Mouse (Mus musculus): ENCODE results near the gene Galnt5.

Gene Galnt5

DNA sequence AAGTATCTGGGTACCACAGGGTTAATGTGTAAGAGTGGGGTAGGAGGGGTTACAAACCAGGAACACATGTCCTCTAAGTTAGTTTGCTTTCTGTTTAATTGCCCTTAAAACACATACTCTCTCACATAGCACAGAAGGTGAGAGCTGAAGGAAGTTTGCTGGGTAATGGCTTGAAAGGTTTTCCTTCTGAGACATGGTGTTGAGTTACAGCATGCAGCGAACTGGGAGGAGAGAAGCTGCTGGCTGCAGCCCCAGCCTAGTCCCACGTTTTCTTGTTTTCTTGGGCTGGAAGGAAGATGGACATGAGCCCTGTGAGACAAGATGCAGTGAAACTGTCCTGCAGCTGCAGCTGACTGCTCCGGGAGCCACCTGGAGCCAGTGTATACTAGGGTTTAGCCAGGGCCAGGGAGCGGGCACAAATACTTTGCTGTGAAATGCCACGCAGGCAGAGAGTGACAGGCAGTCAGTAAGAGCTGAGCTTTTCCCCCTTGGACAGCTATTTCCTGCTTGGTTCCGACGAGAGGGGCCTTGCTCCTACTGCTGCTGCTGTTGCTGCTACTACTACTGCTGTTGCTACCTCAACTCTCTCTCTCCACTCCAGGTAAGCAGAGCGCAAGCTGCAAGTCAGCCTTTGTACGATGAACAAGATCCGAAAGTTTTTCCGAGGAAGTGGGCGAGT, at the start of gene Galnt5:
Galnt5 (plus strand) TSS at position 133 of the 679 bp plus-strand sequence.
- no peak for DNase-seq (ENCODE audit: low read depth, low spot score)

DNA sequence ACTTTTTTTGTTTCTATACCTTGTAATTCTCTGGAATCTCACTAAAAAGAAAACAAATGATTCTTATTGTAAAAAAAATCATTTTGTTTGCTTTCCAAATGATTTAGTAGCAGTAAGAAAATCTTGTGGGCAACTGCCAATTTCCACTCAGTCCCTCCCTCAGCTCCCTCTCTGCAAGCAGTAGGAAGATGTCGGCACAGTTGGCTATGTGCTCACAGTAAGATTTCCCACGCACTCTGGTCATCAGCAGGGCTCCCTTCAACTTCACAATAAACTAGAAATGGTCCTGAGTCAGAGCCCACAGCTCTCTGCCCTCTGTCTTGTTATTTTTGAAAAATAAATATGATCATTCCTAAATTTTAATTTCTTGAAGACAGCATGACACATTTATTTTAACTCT, 46.1 kb upstream of the Galnt5 start:
- no peak for DNase-seq (ENCODE audit: low read depth, low spot score)

DNA sequence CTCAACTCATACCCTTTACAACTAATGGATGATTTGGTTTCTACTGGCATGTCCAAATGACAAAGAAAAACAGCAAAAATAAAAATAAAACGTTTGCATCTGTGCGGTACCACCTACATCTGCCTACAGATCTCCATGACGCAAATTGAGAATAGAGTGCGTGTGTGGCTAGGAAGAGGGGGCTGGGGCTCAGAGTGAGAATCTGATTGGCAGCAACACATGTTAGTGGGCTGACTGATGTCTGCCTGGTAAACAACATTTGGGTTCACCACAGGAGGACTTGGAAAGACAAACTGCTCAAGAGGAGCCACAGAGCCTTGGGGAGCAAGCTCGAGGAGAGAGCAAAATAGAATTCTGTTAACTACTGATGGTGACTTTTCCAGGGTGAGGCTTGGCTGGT, 36.9 kb upstream of the Galnt5 start:
- DNase-seq (ENCODE audit: low read depth, low spot score), result no peak

DNA sequence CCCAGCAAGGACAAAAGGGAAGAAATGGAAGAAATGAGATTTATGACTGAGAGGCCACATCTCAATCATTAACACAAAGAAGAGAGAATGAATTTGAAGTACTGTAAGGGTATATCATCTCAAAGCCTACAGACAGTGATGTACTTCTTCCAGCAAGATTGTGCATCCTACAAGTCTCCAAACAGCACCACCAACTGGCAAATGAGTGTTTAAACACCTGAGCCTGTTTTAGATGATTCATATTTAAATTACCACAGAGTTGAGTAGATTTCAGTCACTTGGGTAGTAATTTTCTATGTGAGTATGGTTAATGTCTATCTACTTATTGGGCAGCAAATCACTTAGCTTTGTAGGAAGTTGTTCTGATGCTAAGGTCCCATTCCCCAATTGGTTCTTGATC, 15.4 kb upstream of the Galnt5 start:
- DNase-seq (ENCODE audit: low read depth, low spot score), result no peak

DNA sequence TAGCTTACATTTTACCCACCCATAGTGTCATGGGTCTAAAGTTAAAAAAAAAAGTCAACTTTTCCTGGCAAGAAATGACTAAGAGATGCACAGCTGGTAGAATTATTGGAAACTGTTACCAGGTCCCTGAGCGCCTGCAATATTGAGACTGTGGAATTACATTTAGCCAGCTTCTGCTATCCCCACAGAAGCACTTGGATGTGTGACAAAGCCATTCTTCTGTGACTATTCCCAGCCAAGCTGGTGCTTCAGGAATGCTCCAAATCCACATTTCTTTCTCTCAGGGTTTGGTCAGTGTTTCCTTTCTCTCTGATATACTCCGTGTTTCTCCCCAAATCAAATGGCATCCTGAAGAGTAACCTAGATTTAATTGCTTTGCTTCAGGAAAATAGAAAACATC, 6.6 kb upstream of the Galnt5 start:
- DNase-seq (ENCODE audit: low read depth, low spot score), result no peak

DNA sequence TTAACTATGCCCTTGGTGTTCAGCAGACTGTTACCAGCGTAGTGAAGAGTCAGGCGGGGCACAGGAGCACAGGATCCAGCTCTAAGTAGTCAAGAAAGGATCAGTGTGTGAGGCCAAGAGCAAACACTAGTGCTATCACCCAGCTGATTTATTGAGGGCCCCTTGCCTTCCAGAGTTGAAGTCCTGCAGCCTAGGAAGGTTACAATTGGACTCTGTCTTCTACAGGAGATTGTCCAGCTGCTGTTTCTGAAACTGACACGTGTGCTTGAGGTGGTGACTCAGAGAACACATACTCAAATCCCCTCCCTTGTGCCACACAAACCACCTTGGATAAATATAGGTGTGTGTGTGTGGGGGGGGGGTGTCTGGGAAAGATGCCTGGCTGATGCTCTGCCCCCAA, 3.8 kb downstream of the Galnt5 start:
- no peak for DNase-seq (ENCODE audit: low read depth, low spot score)

DNA sequence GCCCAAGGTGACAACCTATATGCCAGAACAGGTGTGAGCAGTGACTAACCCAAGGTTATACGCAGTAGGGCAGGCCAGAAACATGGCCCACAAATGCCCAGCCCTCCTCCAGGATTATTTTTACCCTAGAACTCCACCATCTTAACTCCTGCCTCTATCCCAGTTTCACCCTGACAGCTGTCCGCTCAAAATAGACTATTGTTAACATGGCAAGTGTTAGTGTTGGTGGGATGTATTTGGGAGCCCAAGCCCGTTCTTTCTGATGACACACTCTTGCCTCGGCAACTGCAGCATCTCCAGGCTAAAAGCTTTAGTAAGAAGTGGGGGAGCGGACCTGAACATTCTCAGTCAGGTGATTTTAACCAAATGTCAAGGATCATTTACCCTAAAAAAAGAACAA, 9.4 kb downstream of the Galnt5 start:
- DNase-seq (ENCODE audit: low read depth, low spot score), result no peak

DNA sequence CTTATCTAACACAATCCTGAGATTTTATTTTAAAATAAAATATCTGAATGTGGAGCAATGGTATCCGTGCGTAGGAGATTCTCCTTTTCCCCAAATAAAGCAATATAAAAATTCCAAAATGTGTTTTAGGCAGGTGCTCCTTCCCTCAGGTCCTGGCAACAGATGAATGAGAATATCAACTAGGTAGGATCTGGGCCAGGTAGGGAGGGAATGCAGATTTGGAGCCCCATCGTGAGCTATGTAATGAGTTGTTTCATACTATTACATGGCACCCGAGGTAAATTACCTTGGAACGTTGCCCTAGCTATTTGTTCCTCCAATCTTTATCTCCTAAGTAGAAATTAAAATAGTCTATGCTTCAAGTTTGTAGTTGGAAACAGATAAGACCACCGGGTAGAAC, 25.9 kb downstream of the Galnt5 start:
- no peak for DNase-seq (ENCODE audit: low read depth, low spot score)

DNA sequence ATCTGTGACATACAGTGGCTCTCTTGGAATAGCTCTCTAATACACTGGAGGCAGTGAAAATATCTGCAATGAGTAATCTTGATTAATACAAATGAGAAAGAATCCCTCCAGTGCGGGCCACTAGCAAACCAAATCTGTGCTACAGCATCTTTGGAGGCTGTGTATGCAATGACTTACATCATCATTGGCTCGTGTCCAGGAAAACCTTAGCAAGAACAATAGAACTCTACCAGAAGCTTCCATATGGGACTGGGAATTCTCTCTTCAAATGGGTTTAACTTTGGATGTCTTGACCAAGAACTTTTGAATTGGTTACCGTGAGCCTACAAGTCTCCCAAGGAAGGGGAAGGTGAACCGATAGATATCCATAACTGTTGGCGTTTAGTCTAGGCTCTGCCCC, 29.1 kb downstream of the Galnt5 start:
- DNase-seq (ENCODE audit: low read depth, low spot score), result no peak

DNA sequence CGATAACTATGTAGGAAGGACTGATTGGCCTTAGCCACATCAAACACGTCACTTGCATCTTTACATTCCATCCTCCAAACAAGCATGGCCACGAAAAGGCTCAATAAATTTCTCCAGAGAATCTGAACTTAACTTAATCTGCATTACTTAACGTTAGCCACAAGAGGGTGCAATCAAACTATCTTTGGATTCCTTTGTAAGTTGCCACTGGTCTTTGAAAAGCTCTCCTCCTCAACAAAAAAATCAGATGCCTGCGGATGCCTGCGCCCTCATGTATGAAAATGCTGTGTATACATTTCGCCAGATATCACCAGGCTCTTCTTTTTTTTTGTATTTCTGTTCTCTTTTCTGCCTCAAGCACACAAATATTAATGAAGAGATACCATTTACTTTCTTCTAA, 31.7 kb downstream of the Galnt5 start:
- DNase-seq (ENCODE audit: low read depth, low spot score), result peak; percentile 67

DNA sequence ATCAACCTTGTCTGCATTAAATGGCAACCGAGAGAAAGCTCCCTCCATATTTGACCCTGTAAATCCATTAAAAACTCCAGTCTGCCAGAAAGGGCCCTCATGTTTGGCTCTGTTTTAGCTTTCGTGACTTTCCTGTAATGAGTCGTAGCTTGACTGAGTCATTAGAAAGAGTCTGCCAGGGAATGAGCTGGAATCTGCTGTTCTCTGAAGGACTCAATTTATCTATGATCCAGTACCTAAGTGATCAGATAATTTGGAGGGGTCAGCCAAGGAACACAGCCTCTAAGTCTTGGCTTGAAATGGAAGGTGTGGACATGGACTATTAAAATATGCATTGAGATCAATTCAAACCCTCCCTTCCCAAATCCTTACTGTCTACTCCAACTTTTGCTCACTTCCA, 33.7 kb downstream of the Galnt5 start:
- DNase-seq (ENCODE audit: low read depth, low spot score), result no peak

DNA sequence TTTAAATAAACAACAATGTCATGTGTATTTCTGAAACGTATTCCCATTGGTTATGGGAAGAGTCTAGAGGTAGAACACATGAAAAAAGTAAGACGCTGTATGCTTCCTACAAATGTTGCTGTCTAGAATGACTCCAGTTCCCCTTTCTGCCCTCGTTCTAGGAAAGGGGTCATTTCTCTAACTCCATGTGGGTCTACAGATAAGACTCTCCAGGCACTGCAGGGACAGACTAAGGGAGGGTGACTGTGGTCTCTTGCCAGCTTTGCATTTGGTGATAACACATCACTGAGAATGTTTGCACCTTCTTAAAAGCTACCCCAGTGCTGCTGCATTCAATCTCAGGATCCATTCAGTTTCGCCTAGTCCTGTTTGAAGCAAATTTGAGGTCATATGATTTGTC, 38.0 kb downstream of the Galnt5 start:
- no peak for DNase-seq (ENCODE audit: low read depth, low spot score)

DNA sequence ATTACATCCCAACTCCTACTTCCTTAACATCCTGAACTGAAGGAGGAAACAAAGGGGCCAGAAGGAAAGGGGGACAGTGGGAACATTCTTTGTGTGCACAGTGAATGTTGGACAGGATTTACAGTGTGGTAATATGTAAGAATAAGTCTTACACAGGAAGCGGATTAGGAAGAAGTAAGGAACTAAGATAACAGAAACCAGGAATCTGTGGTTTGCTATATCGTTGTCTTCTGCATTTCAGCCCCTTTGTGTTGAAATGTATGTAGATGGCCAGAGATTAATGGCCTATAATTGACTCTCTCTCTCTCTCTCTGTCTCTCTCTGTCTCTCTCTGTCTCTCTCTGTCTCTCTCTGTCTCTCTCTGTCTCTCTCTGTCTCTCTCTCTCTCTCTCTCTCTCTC, 39.2 kb downstream of the Galnt5 start:
- DNase-seq (ENCODE audit: low read depth, low spot score), result no peak

DNA sequence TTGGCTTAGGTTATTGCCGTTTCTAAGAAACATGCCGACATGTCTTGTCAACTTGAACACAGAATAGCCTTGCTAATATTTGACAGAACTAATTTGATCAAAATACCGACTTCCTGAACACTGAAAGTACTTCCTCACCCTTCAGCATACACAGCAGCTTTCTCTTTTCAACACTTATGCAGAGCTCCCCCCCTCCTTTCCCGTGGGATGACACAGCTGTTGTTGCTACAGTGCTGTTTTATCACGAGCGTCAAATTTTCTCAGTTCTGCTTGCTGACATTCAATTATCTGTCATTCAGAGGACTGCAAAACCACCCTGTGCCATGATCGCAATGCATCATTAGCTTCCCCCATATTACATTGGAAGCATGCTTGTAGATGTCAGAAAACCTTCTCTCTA, 44.2 kb downstream of the Galnt5 start:
- no peak for DNase-seq (ENCODE audit: low read depth, low spot score)

DNA sequence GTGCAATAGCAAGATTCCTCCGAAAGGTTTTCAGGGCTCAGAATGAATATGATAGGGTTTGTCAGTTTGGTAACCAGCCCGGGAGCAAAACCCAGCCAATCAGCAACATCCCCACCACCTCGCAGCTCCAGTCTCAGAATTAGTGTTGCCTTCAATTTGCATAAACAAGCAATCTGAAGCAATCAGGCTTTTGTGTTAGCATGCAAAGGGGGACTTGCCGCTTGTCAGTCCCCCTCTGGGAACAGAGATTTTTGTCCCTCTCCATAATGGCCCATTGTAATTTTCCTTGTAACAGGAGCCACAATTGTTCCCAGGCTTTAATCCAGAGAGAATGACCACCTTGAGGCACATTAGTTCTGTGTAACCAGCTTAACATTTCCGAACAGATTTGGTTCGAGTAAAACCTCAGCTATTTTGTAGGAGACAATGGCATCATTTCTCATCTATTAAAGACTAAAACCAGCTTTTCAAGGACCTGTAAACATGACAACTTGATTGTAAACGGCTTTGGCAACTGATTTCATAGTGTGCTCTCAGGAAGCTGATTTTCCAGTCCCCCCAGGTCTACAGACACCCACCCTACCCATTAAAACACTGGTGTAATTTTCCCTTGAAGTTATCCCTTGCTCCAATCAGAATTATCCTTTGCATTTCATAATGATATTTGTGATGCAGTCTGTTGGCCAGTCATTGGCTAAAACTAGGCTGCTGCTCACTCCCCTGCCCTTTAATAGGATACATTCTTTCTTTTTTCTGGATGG, 55.3 kb downstream of the Galnt5 start, which contains the start of gene Ermn:
Ermn (minus strand) TSS at position 44 of the 761 bp plus-strand sequence.
- DNase-seq (ENCODE audit: low read depth, low spot score), result no peak

DNA sequence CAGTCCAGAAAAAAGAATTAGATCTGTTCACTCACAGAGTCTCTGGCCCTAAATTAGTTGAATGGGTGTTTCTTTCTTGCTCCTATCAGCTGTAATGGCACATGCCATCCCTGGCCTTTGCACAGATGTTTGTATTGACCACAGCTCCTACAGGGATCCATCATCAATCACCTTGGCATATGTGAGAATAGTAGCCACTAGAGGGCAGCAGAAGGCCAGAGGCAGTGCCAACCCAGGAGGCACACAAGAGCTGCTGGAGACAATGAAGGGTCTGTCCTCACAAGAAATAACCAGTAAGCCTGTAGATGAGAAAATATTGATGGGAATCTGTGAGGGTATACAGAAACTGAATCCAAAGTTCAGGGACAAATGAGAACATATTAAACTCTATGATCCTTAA, 57.7 kb downstream of the Galnt5 start:
- DNase-seq (ENCODE audit: low read depth, low spot score), result peak; percentile 64

DNA sequence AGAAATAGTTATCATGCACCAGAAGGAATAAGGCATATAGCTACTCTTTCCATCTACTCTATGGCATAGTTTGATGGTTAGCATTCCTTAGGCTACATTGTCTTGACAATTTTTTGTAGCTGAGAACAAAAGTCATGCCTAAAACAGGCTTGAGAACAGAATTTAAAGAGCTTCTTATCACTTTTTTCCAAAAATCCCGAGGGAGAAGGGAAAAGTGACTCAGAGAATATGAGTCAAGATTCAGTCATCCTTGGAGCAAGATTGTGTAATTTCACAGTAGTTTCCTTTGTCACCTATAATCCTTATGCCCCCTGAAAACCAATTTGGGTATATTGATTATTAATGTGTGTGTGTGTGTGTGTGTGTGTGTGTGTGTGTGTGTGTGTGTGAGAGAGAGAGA, 82.2 kb downstream of the Galnt5 start:
- no peak for DNase-seq (ENCODE audit: low read depth, low spot score)

DNA sequence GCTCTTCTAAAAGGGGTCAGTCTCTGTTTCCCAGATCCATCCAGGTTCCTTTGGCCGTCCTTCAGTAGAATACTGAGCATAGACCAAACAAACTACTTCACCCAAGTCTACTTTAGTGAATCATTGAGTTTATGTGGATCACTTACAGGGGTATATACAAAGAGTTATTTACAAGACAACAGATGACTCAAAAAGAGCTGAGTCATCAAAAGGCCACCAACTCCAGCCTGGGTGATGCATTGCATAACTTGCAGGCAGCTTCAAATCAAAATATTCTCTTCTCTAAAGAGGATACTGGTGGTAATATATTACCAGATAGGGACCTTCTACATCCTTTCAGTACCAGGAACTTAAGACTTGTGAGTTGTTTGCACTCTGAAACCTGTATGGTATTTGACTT, 88.7 kb downstream of the Galnt5 start:
- no peak for DNase-seq (ENCODE audit: low read depth, low spot score)

DNA sequence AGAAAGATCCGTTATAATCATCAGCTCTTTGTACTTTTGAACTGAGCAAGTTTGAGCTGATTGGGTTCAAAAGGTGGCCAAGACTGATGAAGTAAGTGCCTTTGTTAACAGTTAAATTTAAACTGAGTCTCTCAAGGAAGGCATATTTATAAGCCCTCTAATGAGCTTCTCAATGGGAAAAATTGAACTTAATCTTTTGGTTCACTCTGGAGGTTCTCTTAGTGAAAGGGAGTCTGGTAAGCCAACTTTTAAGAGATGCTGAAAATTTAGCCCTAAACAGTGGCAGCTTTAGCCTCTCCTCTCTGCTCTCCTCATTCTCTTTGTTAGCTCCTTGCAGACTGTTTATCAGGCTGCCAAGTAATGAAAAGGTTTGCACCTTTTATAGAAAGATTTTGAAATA, 97.1 kb downstream of the Galnt5 start:
- DNase-seq (ENCODE audit: low read depth, low spot score), result no peak
